Mouse (Mus musculus) lung, postnatal 14 days (tissue): Measurements from ENCODE around the gene Tial1.

Source experiments
- DNase-seq: peaks from one replicate; pipeline ENCODE4 v3.0.0; 2021

Gene Tial1

GRCm38 (mm10) chr7:128416664-128417063 lies 44.9 kb downstream of the Tial1 start:
- no peak for DNase-seq

- DNase-seq: no peak
Observed at GRCm38 (mm10) chr7:128414433-128414832, 47.1 kb downstream of the Tial1 start.

- peak; percentile 13 for DNase-seq
Observed at GRCm38 (mm10) chr7:128412071-128412833, 49.3 kb downstream of the Tial1 start.

- no peak for DNase-seq
Observed at GRCm38 (mm10) chr7:128410708-128411413, 50.7 kb downstream of the Tial1 start.

- no peak for DNase-seq
Observed at GRCm38 (mm10) chr7:128408265-128408664, 53.3 kb downstream of the Tial1 start.

- DNase-seq: no peak
Observed at GRCm38 (mm10) chr7:128403988-128404387, 57.5 kb downstream of the Tial1 start.

- no peak for DNase-seq
Observed at GRCm38 (mm10) chr7:128403586-128403985, 57.9 kb downstream of the Tial1 start.

GRCm38 (mm10) chr7:128403128-128403527 lies 58.4 kb downstream of the Tial1 start:
- DNase-seq: no peak

GRCm38 (mm10) chr7:128402577-128402976 lies 58.9 kb downstream of the Tial1 start:
- DNase-seq: no peak

- DNase-seq: no peak
Observed at GRCm38 (mm10) chr7:128398664-128399063, 62.9 kb downstream of the Tial1 start.

- DNase-seq: no peak
Observed at GRCm38 (mm10) chr7:128397066-128397465, 64.5 kb downstream of the Tial1 start.

GRCm38 (mm10) chr7:128393756-128394155 lies 67.8 kb downstream of the Tial1 start:
- no peak for DNase-seq

- DNase-seq: no peak
Observed at GRCm38 (mm10) chr7:128392972-128393314, 68.6 kb downstream of the Tial1 start.

- DNase-seq: peak; percentile 35
Observed at GRCm38 (mm10) chr7:128392071-128392971, 69.2 kb downstream of the Tial1 start.

GRCm38 (mm10) chr7:128391267-128392057 lies 70.1 kb downstream of the Tial1 start:
- no peak for DNase-seq
